Mouse (Mus musculus) kidney, postnatal 10 days (tissue): ENCODE data around the gene Zfp385a.
A peak's percentile ranks its signal among the peaks of the same experiment; 100 is the strongest.

Experiments
- DNase-seq: peaks from one replicate; pipeline ENCODE4 v3.0.0; 2021; ENCODE audit warnings: mixed read lengths

Gene Zfp385a

GRCm38 (mm10) chr15:103335488-103336235, 4.2 kb downstream of the Zfp385a start:
- no peak for DNase-seq

- no peak for DNase-seq
Observed at GRCm38 (mm10) chr15:103335040-103335439, 4.9 kb downstream of the Zfp385a start.

DNA sequence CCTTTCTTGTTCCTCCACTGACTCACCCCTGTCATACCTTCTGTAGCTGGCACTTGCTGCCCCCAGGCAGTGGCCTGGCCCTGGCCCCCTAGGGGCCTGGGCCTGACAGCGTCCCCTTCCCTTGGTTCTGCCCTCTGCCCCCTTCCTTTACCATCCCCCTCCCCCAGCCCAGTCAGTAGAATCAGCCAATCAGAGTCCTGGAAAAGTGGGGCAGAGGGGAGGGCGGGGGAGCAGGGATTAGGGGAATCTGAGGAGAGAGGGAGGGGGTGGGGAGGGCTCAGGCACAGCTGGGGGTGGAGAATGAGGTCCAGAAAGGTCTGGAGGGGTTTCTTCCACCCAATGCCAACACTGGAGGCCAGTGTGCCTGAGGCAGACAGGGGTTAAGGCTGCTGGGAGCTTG, 5.7 kb downstream of the Zfp385a start:
- DNase-seq = no peak

DNA sequence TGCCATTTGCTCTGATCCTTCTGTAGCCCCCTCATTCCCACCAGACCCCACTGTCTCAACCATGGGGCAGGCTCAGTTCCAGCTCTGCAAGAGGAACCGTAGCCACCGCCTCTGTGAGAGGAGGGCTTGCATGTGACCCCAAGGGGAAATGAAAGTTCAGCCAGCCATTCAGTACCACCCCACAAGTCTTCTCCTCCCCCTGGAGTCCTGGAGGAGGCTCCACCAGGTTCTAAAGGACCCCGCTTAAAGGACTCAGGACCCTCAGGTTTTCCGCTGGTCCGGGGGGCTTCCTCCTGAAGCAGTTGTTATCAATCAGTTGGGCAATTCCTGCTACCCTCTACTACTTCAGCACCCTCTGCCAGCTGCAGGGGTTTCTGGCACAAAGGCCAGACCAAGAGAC, 6.2 kb downstream of the Zfp385a start:
- no peak for DNase-seq

GRCm38 (mm10) chr15:103333081-103333615, 6.7 kb downstream of the Zfp385a start:
- DNase-seq = no peak

GRCm38 (mm10) chr15:103323455-103324247, 16.2 kb downstream of the Zfp385a start:
- peak; percentile 95 for DNase-seq

- DNase-seq = peak; percentile 83
Observed at GRCm38 (mm10) chr15:103323070-103323454, 16.8 kb downstream of the Zfp385a start.

DNA sequence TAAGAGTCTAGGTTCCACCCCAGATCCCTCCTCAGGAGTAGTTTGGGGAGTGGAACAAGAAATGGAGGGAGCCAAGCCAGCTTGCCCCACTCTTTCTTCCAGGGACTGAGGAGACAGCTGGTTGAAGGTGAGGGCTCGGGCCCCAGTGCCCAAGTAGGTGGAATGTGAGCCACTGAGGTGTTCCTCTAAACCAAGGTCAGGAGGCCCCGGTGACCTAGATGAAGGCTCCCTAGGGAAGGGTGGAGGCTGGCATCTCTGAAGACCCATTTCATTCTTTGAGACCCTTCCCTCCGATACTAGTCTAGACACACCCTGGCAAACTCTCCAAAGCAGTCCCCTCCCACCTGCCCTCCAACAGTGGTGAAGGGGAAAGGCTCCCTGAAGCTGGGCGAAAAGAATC, 17.5 kb downstream of the Zfp385a start:
- DNase-seq = no peak

DNA sequence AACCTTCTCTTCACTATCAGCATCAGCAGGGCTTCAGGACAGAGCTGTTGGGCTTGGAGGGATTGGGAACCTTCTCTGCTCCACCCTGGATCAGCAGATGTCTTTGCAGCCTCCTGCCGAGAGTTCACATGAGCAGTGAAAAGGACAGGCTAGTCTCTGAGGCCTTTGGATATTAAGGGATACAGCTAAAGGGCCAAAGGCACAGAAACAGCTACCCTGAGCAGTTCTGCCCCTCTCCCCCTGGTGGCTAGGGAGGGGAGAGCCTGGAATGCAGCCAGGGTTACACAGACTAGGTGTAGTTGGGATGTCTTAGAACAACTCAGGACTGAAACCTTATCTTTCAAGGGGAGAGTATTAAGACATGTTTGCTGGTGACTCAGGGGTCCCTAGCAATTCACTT, 18.8 kb downstream of the Zfp385a start:
- peak; percentile 67 for DNase-seq

GRCm38 (mm10) chr15:103318201-103318816, 21.6 kb downstream of the Zfp385a start:
- peak; percentile 68 for DNase-seq

GRCm38 (mm10) chr15:103317731-103318130, 22.2 kb downstream of the Zfp385a start:
- DNase-seq = no peak

GRCm38 (mm10) chr15:103317120-103317519, 22.8 kb downstream of the Zfp385a start:
- no peak for DNase-seq

DNA sequence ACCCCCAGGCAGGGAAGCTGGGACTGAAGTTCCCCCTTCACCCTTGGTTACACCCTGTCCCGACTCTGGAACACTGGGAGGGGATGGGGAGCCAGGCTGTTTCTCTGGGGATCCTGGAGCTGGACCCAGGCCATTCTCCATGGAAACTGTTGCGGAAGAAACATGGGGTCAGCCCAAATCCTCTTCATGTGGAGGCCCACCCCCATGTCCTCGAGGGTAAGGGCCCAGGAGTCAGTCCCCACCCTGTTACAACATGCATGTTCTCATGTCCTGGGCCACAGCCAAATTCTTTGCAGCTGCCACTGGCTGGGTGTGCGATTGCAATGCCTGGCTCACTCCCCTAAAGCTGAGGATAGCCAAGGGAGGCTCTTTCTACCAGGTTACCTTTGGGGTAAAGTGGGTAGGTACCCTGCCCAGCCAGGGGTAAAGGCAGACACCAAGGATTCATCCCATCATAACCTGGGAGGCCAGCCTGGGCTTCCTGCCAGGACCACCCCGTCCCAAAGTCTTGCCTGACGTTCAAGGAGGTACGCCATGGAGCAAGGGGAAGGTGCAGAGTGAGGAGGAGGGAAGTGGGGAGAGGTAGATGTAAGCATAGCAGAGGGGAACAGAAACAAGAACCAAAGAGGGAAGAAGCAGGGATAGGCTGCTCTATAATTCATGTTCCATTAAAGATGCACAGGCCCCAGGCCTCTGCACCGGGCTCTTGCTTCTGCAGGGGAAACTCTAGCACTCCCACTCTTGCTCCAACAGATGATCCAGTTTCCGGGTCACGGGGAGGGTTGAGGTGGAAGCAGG, 23.7 kb downstream of the Zfp385a start:
- no peak for DNase-seq

GRCm38 (mm10) chr15:103315011-103315502, 24.8 kb downstream of the Zfp385a start:
- peak; percentile 91 for DNase-seq

DNA sequence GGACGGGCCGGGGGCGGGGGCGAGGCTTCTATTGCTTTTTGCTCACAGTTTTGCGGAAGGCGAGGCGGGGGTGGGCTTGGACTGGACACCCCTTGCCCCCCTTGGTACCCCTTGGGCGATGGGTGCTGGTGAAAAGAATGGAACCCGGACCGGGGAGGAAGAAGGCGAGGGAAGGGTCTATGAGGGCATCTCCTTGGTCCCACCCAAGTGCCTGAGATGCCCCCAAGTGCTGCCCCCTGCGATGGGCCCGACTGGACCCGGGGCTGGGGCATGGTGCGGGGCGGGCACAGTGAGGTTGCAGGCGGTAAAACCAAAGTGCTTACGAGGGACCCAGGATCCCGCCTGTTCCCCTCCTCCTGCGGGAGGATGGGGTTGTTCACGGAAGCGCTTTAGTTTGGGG, 25.7 kb downstream of the Zfp385a start:
- no peak for DNase-seq

DNA sequence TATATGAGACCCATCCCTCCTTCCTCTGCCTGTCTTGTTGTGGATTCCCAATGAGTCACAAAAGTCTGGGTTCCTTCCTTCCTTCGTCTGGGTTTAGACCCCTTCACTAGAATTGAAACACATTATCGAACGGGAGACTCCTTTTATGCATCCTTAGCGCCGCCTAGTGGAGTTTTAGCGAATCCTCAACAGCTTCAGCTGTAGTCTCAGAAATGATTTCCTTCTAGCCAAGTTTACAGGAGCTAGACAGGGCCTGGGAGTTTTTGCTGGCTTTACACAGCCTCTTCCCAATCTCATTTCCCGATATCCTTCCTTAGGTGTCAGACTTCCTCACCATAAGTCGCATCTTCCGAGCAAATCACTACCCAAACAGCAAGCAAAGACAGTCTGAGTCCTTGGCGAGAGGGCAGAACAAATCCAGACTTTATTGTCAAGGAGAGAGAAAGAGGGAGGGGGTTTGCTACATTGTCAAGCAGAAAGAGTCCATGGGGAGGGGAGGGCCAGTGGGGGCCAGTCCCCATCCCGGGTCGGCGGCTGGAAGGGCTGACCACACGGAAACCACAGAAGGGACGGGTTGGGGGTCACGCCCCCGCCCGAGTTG, 26.3 kb downstream of the Zfp385a start:
- DNase-seq = peak; percentile 71

- DNase-seq = no peak
Observed at GRCm38 (mm10) chr15:103310365-103310910, 29.5 kb downstream of the Zfp385a start, which contains the start of gene Gpr84. Gpr84 (minus strand) TSS chr15:103310612.

DNA sequence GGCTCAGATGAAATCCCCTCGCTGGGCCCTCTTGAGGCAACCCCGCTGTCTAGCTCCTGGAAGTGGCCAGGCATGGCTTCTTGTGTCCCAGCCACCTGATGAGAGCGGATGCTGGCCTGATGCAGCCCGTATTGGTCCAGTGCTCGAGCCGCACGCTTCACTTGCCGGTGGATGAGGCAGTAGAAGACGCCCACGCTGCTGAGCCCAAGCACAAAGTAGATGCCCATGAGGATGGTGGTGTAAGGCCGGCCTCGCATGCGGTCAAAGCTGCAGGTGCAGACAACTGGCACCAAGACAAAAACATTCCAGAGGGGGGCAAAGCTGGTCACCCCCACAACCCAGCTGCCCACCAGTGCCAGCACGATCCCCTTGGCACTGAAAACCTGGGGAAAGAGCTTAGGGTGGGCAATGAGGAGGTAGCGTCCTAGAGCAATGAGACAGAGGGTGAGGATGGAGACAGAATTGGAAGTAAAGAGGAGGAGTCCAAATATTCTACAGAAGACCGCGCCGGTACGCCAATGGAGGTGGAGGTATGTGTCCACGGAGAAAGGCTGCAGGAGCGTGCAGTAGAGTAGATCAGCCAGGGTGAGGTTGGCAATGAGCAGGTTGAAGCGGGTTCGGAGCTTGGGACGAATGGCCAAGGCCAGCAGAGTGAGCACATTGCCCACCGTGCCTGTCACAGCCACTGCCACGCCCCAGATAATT, 30.9 kb downstream of the Zfp385a start:
- DNase-seq = no peak

DNA sequence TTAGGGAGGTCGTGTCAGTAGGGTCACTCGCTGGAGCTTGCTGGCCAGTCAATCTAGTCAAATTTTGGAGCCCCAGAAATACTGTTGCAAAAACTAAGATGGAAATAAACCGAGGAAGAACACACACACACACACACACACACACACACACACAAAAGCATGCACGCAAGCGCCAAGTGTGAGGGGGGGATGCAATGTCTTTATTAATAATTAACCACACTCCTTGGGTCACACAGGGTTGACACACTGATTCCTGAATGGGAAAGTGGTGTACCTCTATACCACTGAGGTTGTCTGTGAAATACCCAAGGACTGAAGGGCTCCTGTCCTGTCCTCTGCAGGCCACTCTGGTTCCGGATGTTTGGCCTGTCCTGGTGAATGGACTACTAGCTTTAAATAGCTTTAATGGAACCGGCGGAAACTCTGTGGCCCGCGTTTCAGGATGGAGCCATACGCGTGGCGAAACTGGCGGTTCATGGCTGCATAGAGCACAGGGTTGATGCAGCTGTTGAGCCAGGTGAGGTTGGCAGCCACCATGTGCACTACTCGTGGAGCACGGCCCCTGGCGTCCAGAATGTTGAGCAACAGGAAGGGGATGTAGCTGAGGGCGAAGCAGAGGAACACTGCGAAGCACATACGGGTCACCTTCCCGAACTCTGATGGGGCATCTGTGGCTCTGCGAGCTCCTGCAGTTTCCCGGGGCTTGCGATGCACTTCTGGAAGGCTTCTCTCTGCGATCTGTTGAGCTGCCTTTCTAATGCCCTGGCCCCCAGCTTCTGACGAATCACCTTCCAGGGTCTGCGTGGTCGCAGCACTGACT, 31.6 kb downstream of the Zfp385a start:
- DNase-seq = peak; percentile 60

DNA sequence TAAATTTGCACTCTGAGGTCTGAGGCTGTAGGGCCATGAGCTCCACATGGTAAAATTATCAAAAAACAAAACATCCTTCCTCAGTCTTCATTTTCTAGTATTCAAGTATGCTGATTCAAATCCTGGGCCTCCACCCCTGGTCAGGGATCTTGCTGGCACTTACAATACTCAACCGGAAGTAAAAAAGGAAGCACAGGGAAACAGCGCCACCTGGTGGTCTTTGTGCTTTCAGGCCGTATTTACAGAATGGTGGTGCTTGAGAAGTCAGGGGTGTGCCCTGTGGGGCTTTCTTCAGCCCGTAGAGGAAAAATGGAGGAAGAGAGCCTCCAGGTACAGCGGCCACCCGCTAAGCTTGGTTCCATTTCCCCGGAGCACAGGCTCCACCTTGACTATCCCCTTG, 32.8 kb downstream of the Zfp385a start:
- peak; percentile 95 for DNase-seq
